Mouse (Mus musculus): ENCODE data around the gene Mief2. TPM values are rescaled to one million over a fixed set of nuclear protein-coding genes. Genes with fewer than 3 reads are reported as not detected.
A peak's percentile ranks its signal among the peaks of the same experiment; 100 is the strongest.

Gene Mief2
- polyA plus RNA-seq, 1 experiment from 2014 or later = 8.0 TPM

- Histone ChIP-seq H3K36me3 (ENCODE audit: control insufficient read depth, insufficient read depth, low read length) (peaks cover 68% of the 10 kb centered on the region), H3K4me3 (ENCODE audit: low read depth, low read length) (no peak overlapping the region), H3K27me3 (replicated peaks; ENCODE audit: control insufficient read depth, insufficient read depth, low read length) (no peaks in the 10 kb centered on the region), H3K9ac (ENCODE audit: low read depth, low read length) (no peak overlapping the region), H3K4me2 (no peak overlapping the region), H3K27ac (ENCODE audit: low read depth, low read length) (no peak overlapping the region), H3K9me3 (ENCODE audit: control insufficient read depth, low read length) (no peaks in the 10 kb centered on the region), H3K4me1 (replicated peaks; ENCODE audit: control insufficient read depth, insufficient read depth, low read length) (no peaks in the 10 kb centered on the region)
- 92% methylated on average over 18 of the region's 18 CpGs for WGBS
- DNase-seq (ENCODE audit: low spot score) = no peak
- no peak for ATAC-seq (replicated peaks; ENCODE audit: low FRiP score)
Observed at GRCm38 (mm10) chr11:60712040-60712439, 16.2 kb upstream of the Mief2 start.

GRCm38 (mm10) chr11:60712639-60713255 is 15.5 kb upstream of the Mief2 start:
- no peaks in the 10 kb centered on the region for H3K27me3 ChIP-seq (replicated peaks; ENCODE audit: control insufficient read depth, insufficient read depth, low read length)
- no peak overlapping the region for H3K4me2 ChIP-seq
- no peak overlapping the region for H3K27ac ChIP-seq (ENCODE audit: low read depth, low read length)
- WGBS = 91% methylated on average over 13 of the region's 13 CpGs
- no peaks in the 10 kb centered on the region for H3K9me3 ChIP-seq (ENCODE audit: control insufficient read depth, low read length)
- no peak overlapping the region for H3K4me3 ChIP-seq (ENCODE audit: low read depth, low read length)
- peaks cover 63% of the 10 kb centered on the region for H3K36me3 ChIP-seq (ENCODE audit: control insufficient read depth, insufficient read depth, low read length)
- DNase-seq (ENCODE audit: low spot score) (no peak), ATAC-seq (replicated peaks; ENCODE audit: low FRiP score) (no peak)
- H3K9ac ChIP-seq (ENCODE audit: low read depth, low read length) = no peak overlapping the region
- no peaks in the 10 kb centered on the region for H3K4me1 ChIP-seq (replicated peaks; ENCODE audit: control insufficient read depth, insufficient read depth, low read length)

GRCm38 (mm10) chr11:60715833-60716232 is 12.4 kb upstream of the Mief2 start:
- no peak for DNase-seq (ENCODE audit: low spot score)
- Histone ChIP-seq H3K27ac (ENCODE audit: low read depth, low read length) (no peak overlapping the region), H3K4me2 (no peak overlapping the region), H3K4me3 (ENCODE audit: low read depth, low read length) (no peak overlapping the region), H3K27me3 (replicated peaks; ENCODE audit: control insufficient read depth, insufficient read depth, low read length) (no peaks in the 10 kb centered on the region), H3K4me1 (replicated peaks; ENCODE audit: control insufficient read depth, insufficient read depth, low read length) (no peaks in the 10 kb centered on the region), H3K36me3 (ENCODE audit: control insufficient read depth, insufficient read depth, low read length) (peaks cover 68% of the 10 kb centered on the region), H3K9me3 (ENCODE audit: control insufficient read depth, low read length) (no peaks in the 10 kb centered on the region), H3K9ac (ENCODE audit: low read depth, low read length) (no peak overlapping the region)
- 90% methylated on average over 5 of the region's 5 CpGs for WGBS
- no peak for ATAC-seq (replicated peaks; ENCODE audit: low FRiP score)

- Histone ChIP-seq H3K36me3 (ENCODE audit: control insufficient read depth, insufficient read depth, low read length) (peaks cover 66% of the 10 kb centered on the region), H3K4me2 (no peak overlapping the region), H3K4me3 (ENCODE audit: low read depth, low read length) (no peak overlapping the region), H3K27me3 (replicated peaks; ENCODE audit: control insufficient read depth, insufficient read depth, low read length) (no peaks in the 10 kb centered on the region), H3K4me1 (replicated peaks; ENCODE audit: control insufficient read depth, insufficient read depth, low read length) (no peaks in the 10 kb centered on the region), H3K27ac (ENCODE audit: low read depth, low read length) (no peak overlapping the region), H3K9me3 (ENCODE audit: control insufficient read depth, low read length) (no peaks in the 10 kb centered on the region), H3K9ac (ENCODE audit: low read depth, low read length) (no peak overlapping the region)
- WGBS = 61% methylated on average over 5 of the region's 5 CpGs
- DNase-seq (ENCODE audit: low spot score) (no peak), ATAC-seq (replicated peaks; ENCODE audit: low FRiP score) (peak; percentile 40; the same call in 1 of the 2 replicates)
Observed at GRCm38 (mm10) chr11:60719263-60719662, 8.9 kb upstream of the Mief2 start.

GRCm38 (mm10) chr11:60726601-60727391 is 1.4 kb upstream of the Mief2 start, which contains the start of gene Flii:
Flii (minus strand) TSS chr11:60727263.
- ATAC-seq (replicated peaks; ENCODE audit: low FRiP score) = peak; percentile 75
- WGBS = under 1% methylated on average over 58 of the region's 71 CpGs
- H3K4me1 ChIP-seq (replicated peaks; ENCODE audit: control insufficient read depth, insufficient read depth, low read length) = peaks cover 14% of the 10 kb centered on the region
- H3K4me3 ChIP-seq (ENCODE audit: low read depth, low read length) = peak within 1 kb of the TSS; percentile 84
- no peaks in the 10 kb centered on the region for H3K27me3 ChIP-seq (replicated peaks; ENCODE audit: control insufficient read depth, insufficient read depth, low read length)
- H3K4me2 ChIP-seq = peak within 1 kb of the TSS; percentile 78
- peak within 1 kb of the TSS; percentile 86 for H3K9ac ChIP-seq (ENCODE audit: low read depth, low read length)
- H3K27ac ChIP-seq (ENCODE audit: low read depth, low read length) = peak within 1 kb of the TSS; percentile 62
- DNase-seq (ENCODE audit: low spot score) = peak; percentile 86
- H3K9me3 ChIP-seq (ENCODE audit: control insufficient read depth, low read length) = no peaks in the 10 kb centered on the region
- peaks cover 18% of the 10 kb centered on the region; the same call in 1 of the 2 replicates for H3K36me3 ChIP-seq (ENCODE audit: control insufficient read depth, insufficient read depth, low read length)

- Histone ChIP-seq H3K27ac (ENCODE audit: low read depth, low read length) (peak overlapping the region; percentile 62), H3K4me2 (peak overlapping the region; percentile 78), H3K4me3 (ENCODE audit: low read depth, low read length) (peak overlapping the region; percentile 84), H3K4me1 (replicated peaks; ENCODE audit: control insufficient read depth, insufficient read depth, low read length) (peaks cover 14% of the 10 kb centered on the region), H3K36me3 (ENCODE audit: control insufficient read depth, insufficient read depth, low read length) (peaks cover 16% of the 10 kb centered on the region; the same call in 1 of the 2 replicates), H3K9ac (ENCODE audit: low read depth, low read length) (peak overlapping the region; percentile 86), H3K9me3 (ENCODE audit: control insufficient read depth, low read length) (no peaks in the 10 kb centered on the region), H3K27me3 (replicated peaks; ENCODE audit: control insufficient read depth, insufficient read depth, low read length) (no peaks in the 10 kb centered on the region)
- DNase-seq (ENCODE audit: low spot score) (no peak), ATAC-seq (replicated peaks; ENCODE audit: low FRiP score) (no peak; the same call in 1 of the 2 replicates)
- 8% methylated on average over 12 of the region's 12 CpGs for WGBS
Observed at GRCm38 (mm10) chr11:60727392-60728140, 632 bp upstream of the Mief2 start.

GRCm38 (mm10) chr11:60729217-60729641 is 1.0 kb downstream of the Mief2 start:
- 0 out of 2 replicates have a peak overlapping the region, but pooled peaks have one; percentile 35 for H3K9ac ChIP-seq (ENCODE audit: low read depth, low read length)
- H3K27ac ChIP-seq (ENCODE audit: low read depth, low read length) = no peak overlapping the region
- H3K4me3 ChIP-seq (ENCODE audit: low read depth, low read length) = peak overlapping the region; percentile 84
- no peak for ATAC-seq (replicated peaks; ENCODE audit: low FRiP score)
- H3K36me3 ChIP-seq (ENCODE audit: control insufficient read depth, insufficient read depth, low read length) = peaks cover 8% of the 10 kb centered on the region; the same call in 1 of the 2 replicates
- H3K4me1 ChIP-seq (replicated peaks; ENCODE audit: control insufficient read depth, insufficient read depth, low read length) = peaks cover 14% of the 10 kb centered on the region
- WGBS = 74% methylated on average over 6 of the region's 6 CpGs
- no peaks in the 10 kb centered on the region for H3K27me3 ChIP-seq (replicated peaks; ENCODE audit: control insufficient read depth, insufficient read depth, low read length)
- H3K4me2 ChIP-seq = peak overlapping the region; percentile 78
- no peaks in the 10 kb centered on the region for H3K9me3 ChIP-seq (ENCODE audit: control insufficient read depth, low read length)
- no peak for DNase-seq (ENCODE audit: low spot score)

- Histone ChIP-seq H3K4me2 (no peak overlapping the region), H3K36me3 (ENCODE audit: control insufficient read depth, insufficient read depth, low read length) (peaks cover 8% of the 10 kb centered on the region; the same call in 1 of the 2 replicates), H3K27me3 (replicated peaks; ENCODE audit: control insufficient read depth, insufficient read depth, low read length) (no peaks in the 10 kb centered on the region), H3K9me3 (ENCODE audit: control insufficient read depth, low read length) (no peaks in the 10 kb centered on the region), H3K9ac (ENCODE audit: low read depth, low read length) (no peak overlapping the region), H3K4me1 (replicated peaks; ENCODE audit: control insufficient read depth, insufficient read depth, low read length) (peaks cover 14% of the 10 kb centered on the region), H3K4me3 (ENCODE audit: low read depth, low read length) (no peak overlapping the region), H3K27ac (ENCODE audit: low read depth, low read length) (no peak overlapping the region)
- 84% methylated on average over 9 of the region's 9 CpGs for WGBS
- DNase-seq (ENCODE audit: low spot score) (no peak), ATAC-seq (replicated peaks; ENCODE audit: low FRiP score) (no peak)
Observed at GRCm38 (mm10) chr11:60730169-60730568, 2.0 kb downstream of the Mief2 start.

Measured in liver, embryonic 11.5 days (tissue).